Mouse (Mus musculus) lung, postnatal 0 days (tissue): ENCODE data around the gene Elmo1.

ENCODE experiments used
- CTCF ChIP-seq: IDR thresholded peaks from 2 replicates; pipeline ENCODE4 v1.5.1; 2016; ENCODE audit warnings: antibody characterized with exemption, mild to moderate bottlenecking
- EP300 ChIP-seq: IDR thresholded peaks from 2 replicates; pipeline ENCODE4 v1.6.1; 2016; ENCODE audit warnings: antibody characterized with exemption, mild to moderate bottlenecking, control low read depth

DNA sequence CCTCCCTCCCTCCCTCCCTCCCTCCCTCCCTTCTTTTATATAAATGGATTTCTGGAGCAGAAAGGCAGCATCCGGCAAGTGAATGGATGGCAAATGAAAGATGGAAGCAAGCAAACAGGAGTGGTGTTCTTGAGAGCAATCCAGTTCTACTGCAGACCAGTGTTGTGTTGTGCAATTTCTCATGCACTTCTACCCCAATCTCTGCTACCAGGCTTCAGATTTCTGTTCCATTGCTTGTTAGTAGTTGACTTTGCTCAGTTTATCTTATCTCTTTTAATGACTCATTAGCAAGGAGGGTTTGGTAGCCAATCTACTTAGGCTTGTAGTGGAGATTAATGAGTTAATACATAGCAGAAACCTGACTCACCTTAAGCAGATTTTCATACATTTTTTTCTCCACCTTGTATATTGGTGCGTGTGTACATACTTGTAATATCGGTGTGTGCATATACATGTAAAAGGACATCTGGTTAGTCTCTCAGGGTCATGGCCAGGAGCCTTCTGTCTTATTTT, 209.7 kb downstream of the Elmo1 start:
- no peak for TF ChIP-seq CTCF
- no peak for TF ChIP-seq EP300
